Mouse (Mus musculus) MEL (cell line): Measurements from ENCODE around the gene Slc9b2. TPM values are rescaled to one million over a fixed set of nuclear protein-coding genes. Genes with fewer than 3 reads are reported as not detected.

Experiments
- DNase-seq: peaks from one replicate; pipeline ENCODE4 v3.0.0; 2011; ENCODE audit warnings: low read depth, low spot score
- H3K27ac ChIP-seq: 2 replicates; pipeline ENCODE4 v1.5.1; 2012; ENCODE audit warnings: low read depth, mild to moderate bottlenecking, control low read depth, low read length, moderate library complexity; ENCODE audit not compliant: control insufficient read depth
- H3K27me3 ChIP-seq, 2 experiments: fragments of 150-350 bp in 1 of 2; sonication (generic) in 1 of 2; 2 replicates each; pipeline ENCODE4 v1.6.1; 2012; ENCODE audit warnings: low read length in 2 of 2, mild to moderate bottlenecking in 2 of 2, improper control_type of control experiment in 1 of 2, moderate library complexity in 1 of 2; ENCODE audit not compliant: insufficient read depth in 2 of 2, control insufficient read depth in 1 of 2
- H3K36me3 ChIP-seq, 2 experiments: 2 replicates each; pipeline ENCODE4 v1.6.1; 2012 to 2014; ENCODE audit warnings: low read length in 2 of 2, improper control_type of control experiment in 1 of 2, inconsistent platforms in 1 of 2, mild to moderate bottlenecking in 1 of 2; ENCODE audit not compliant: insufficient read depth in 2 of 2, control insufficient read depth in 1 of 2
- H3K4me1 ChIP-seq, 2 experiments: fragments of 150-350 bp in 1 of 2; sonication (generic) in 1 of 2; 2 replicates each; pipeline ENCODE4 v1.6.1; 2012; ENCODE audit warnings: low read length in 2 of 2, improper control_type of control experiment in 1 of 2, mild to moderate bottlenecking in 1 of 2; ENCODE audit not compliant: insufficient read depth in 2 of 2, control insufficient read depth in 1 of 2
- H3K4me3 ChIP-seq, 2 experiments: fragments of 150-350 bp in 1 of 2; sonication (generic) in 1 of 2; 2 replicates each; pipeline ENCODE4 v1.5.1; 2012; ENCODE audit warnings: low read depth in 2 of 2, low read length in 2 of 2, mild to moderate bottlenecking in 2 of 2, moderate library complexity in 2 of 2, control low read depth in 1 of 2, improper control_type of control experiment in 1 of 2; ENCODE audit not compliant: control insufficient read depth in 1 of 2, insufficient read depth in 1 of 2
- H3K79me2 ChIP-seq: 2 replicates; pipeline ENCODE4 v1.6.1; 2012; ENCODE audit warnings: mild to moderate bottlenecking, low read length, moderate library complexity; ENCODE audit not compliant: control insufficient read depth, poor library complexity, insufficient read depth
- H3K9ac ChIP-seq: 2 replicates; pipeline ENCODE4 v1.6.1; 2012; ENCODE audit warnings: low read depth, mild to moderate bottlenecking, control low read depth, low read length, moderate library complexity; ENCODE audit not compliant: control insufficient read depth, poor library complexity, severe bottlenecking
- H3K9me3 ChIP-seq: fragments of 150-350 bp; sonication (generic); replicated peaks from 2 replicates; pipeline ENCODE4 v1.6.1; 2012; ENCODE audit warnings: mild to moderate bottlenecking, low read length, improper control_type of control experiment, moderate library complexity; ENCODE audit not compliant: insufficient read depth
- BHLHE40 ChIP-seq: IDR thresholded peaks from 2 replicates; pipeline ENCODE4 v1.6.1; 2012; ENCODE audit warnings: low read depth, mild to moderate bottlenecking, inconsistent platforms, low read length, improper control_type of control experiment, borderline replicate concordance
- CHD2 ChIP-seq: IDR thresholded peaks from 2 replicates; pipeline ENCODE4 v1.6.1; 2011; ENCODE audit warnings: low read length, improper control_type of control experiment
- CTCF ChIP-seq, 3 experiments: IDR thresholded peaks in 2 of 3; conservative IDR thresholded peaks in 1 of 3; 2 replicates each; pipeline ENCODE4 v1.5.1; 2011 to 2012; ENCODE audit warnings: low read length in 3 of 3, low read depth in 2 of 3, mild to moderate bottlenecking in 2 of 3, improper control_type of control experiment in 1 of 3, inconsistent platforms in 1 of 3, mixed read lengths in 1 of 3, moderate library complexity in 1 of 3; ENCODE audit not compliant: control insufficient read depth in 1 of 3, insufficient read depth in 1 of 3, poor library complexity in 1 of 3, severe bottlenecking in 1 of 3
- E2F4 ChIP-seq: IDR thresholded peaks from 2 replicates; pipeline ENCODE4 v1.6.1; 2011; ENCODE audit warnings: low read depth, low read length, improper control_type of control experiment, borderline replicate concordance
- EP300 ChIP-seq, 2 experiments: IDR thresholded peaks; 2 replicates each; pipeline ENCODE4 v1.6.1; 2011; ENCODE audit warnings: improper control_type of control experiment in 2 of 2, low read length in 2 of 2, low read depth in 1 of 2, mild to moderate bottlenecking in 1 of 2
- GABPA ChIP-seq: IDR thresholded peaks from 2 replicates; pipeline ENCODE4 v1.6.1; 2012; ENCODE audit warnings: low read depth, mild to moderate bottlenecking, inconsistent platforms, low read length, improper control_type of control experiment, moderate library complexity
- GATA1 ChIP-seq: IDR thresholded peaks from 2 replicates; pipeline ENCODE4 v1.6.1; 2011; ENCODE audit warnings: low read depth, low read length, improper control_type of control experiment
- HCFC1 ChIP-seq: IDR thresholded peaks from 2 replicates; pipeline ENCODE4 v1.6.1; 2012; ENCODE audit warnings: low read depth, mild to moderate bottlenecking, inconsistent platforms, low read length, improper control_type of control experiment, moderate library complexity
- MAX ChIP-seq: IDR thresholded peaks from 2 replicates; pipeline ENCODE4 v1.6.1; 2011; ENCODE audit warnings: low read length, improper control_type of control experiment
- MAZ ChIP-seq: IDR thresholded peaks from 2 replicates; pipeline ENCODE4 v1.6.1; 2012; ENCODE audit warnings: low read depth, mild to moderate bottlenecking, inconsistent platforms, low read length, improper control_type of control experiment
- MEF2A ChIP-seq: IDR thresholded peaks from 2 replicates; pipeline ENCODE4 v1.6.1; 2014; ENCODE audit warnings: low read depth, mild to moderate bottlenecking, inconsistent platforms, low read length, improper control_type of control experiment; ENCODE audit not compliant: poor library complexity, insufficient replicate concordance, severe bottlenecking; ENCODE audit errors: extremely low read depth
- MXI1 ChIP-seq: IDR thresholded peaks from 2 replicates; pipeline ENCODE4 v1.6.1; 2011; ENCODE audit warnings: mild to moderate bottlenecking, low read depth, low read length, improper control_type of control experiment
- MYB ChIP-seq: IDR thresholded peaks from 2 replicates; pipeline ENCODE4 v1.6.1; 2011; ENCODE audit warnings: mild to moderate bottlenecking, low read depth, low read length, improper control_type of control experiment
- MYC ChIP-seq: IDR thresholded peaks from 2 replicates; pipeline ENCODE4 v1.6.1; 2011; ENCODE audit warnings: low read depth, mild to moderate bottlenecking, low read length, improper control_type of control experiment, moderate library complexity
- NELFE ChIP-seq: IDR thresholded peaks from 2 replicates; pipeline ENCODE4 v1.6.1; 2011; ENCODE audit warnings: low read depth, low read length, improper control_type of control experiment
- POLR2AphosphoS2 ChIP-seq: IDR thresholded peaks from 2 replicates; pipeline ENCODE4 v1.6.1; 2011; ENCODE audit warnings: low read length, improper control_type of control experiment
- POLR2AphosphoS5 ChIP-seq: IDR thresholded peaks from 2 replicates; pipeline ENCODE4 v1.6.1; 2012; ENCODE audit warnings: low read depth, borderline replicate concordance, mild to moderate bottlenecking, inconsistent platforms, low read length, moderate library complexity, mixed read lengths
- RAD21 ChIP-seq: IDR thresholded peaks from 2 replicates; pipeline ENCODE4 v1.6.1; 2011; ENCODE audit warnings: mild to moderate bottlenecking, low read depth, low read length, improper control_type of control experiment
- SMC3 ChIP-seq: IDR thresholded peaks from 2 replicates; pipeline ENCODE4 v1.6.1; 2011; ENCODE audit warnings: low read depth, low read length, improper control_type of control experiment
- TBP ChIP-seq: IDR thresholded peaks from 2 replicates; pipeline ENCODE4 v1.8.0; 2011; ENCODE audit warnings: low read depth, low read length, improper control_type of control experiment
- UBTF ChIP-seq: IDR thresholded peaks from 2 replicates; pipeline ENCODE4 v1.6.1; 2012; ENCODE audit warnings: low read depth, mild to moderate bottlenecking, inconsistent platforms, low read length, improper control_type of control experiment, moderate library complexity, borderline replicate concordance; ENCODE audit not compliant: insufficient read depth
- USF2 ChIP-seq, 2 experiments: IDR thresholded peaks; 2 replicates each; pipeline ENCODE4 v1.6.1; 2011 to 2012; ENCODE audit warnings: improper control_type of control experiment in 2 of 2, low read length in 2 of 2, borderline replicate concordance in 1 of 2, inconsistent platforms in 1 of 2, low read depth in 1 of 2, mild to moderate bottlenecking in 1 of 2; ENCODE audit not compliant: insufficient read depth in 1 of 2
- ZKSCAN1 ChIP-seq: IDR thresholded peaks from 2 replicates; pipeline ENCODE4 v1.6.1; 2012; ENCODE audit warnings: low read depth, mild to moderate bottlenecking, inconsistent platforms, low read length, improper control_type of control experiment, moderate library complexity
- ZMIZ1 ChIP-seq: IDR thresholded peaks from 2 replicates; pipeline ENCODE4 v1.6.1; 2012; ENCODE audit warnings: low read depth, mild to moderate bottlenecking, inconsistent platforms, low read length, improper control_type of control experiment, moderate library complexity
- ZNF384 ChIP-seq: IDR thresholded peaks from 2 replicates; pipeline ENCODE4 v1.6.1; 2012; ENCODE audit warnings: low read depth, mild to moderate bottlenecking, inconsistent platforms, low read length, improper control_type of control experiment
- polyA plus RNA-seq, 2 experiments: library from polyadenylated mRNA; stranded (reverse) in 1 of 2; unstranded in 1 of 2; fragments of >175 nt in 1 of 2; fragments of >200 nt in 1 of 2; gene quantifications; 2 replicates each; pipeline versions ENCODE4 v1.2.1 to v1.2.4; 2012; ENCODE audit warnings: low replicate concordance in 2 of 2, low read depth in 1 of 2; ENCODE audit not compliant: insufficient read length in 2 of 2, insufficient read depth in 1 of 2, missing spikeins in 1 of 2
- total RNA-seq: library from RNA; depleted of rRNA; stranded (reverse); fragments of 300-350 nt; gene quantifications from 2 replicates; pipeline ENCODE4 v1.2.3, GENCODE M21; 2012

The Slc9b2 gene
- total and polyA plus RNA-seq, 3 experiments, result 1.0 to 1.3 TPM; not detected in 1

GRCm38 (mm10) chr3:135285256-135285655 lies 22.2 kb upstream of the Slc9b2 start:
- no peak for TF ChIP-seq ZKSCAN1
- TF ChIP-seq EP300 (IDR thresholded peaks at IDR 0.05; ENCODE audit: low read depth in 1 of 2, low read length in 2 of 2), result no peak
- no peak for TF ChIP-seq UBTF
- no peak for TF ChIP-seq POLR2AphosphoS2
- TF ChIP-seq MXI1, result no peak
- TF ChIP-seq MYC, result no peak
- no peak for TF ChIP-seq HCFC1
- no peak for TF ChIP-seq ZMIZ1
- TF ChIP-seq MEF2A, result no peak
- H3K27me3 ChIP-seq, result no peaks in the 10 kb centered on the region
- DNase-seq, result no peak
- no peak overlapping the region for H3K27ac ChIP-seq
- H3K79me2 ChIP-seq, result no peaks in the 10 kb centered on the region
- no peak overlapping the region for H3K9ac ChIP-seq
- H3K9me3 ChIP-seq, result no peaks in the 10 kb centered on the region
- H3K36me3 ChIP-seq, result no peaks in the 10 kb centered on the region
- H3K4me1 ChIP-seq, result no peaks in the 10 kb centered on the region
- no peak overlapping the region for H3K4me3 ChIP-seq

GRCm38 (mm10) chr3:135285807-135286206 lies 21.7 kb upstream of the Slc9b2 start:
- Histone ChIP-seq H3K9ac (no peak overlapping the region), H3K9me3 (no peaks in the 10 kb centered on the region), H3K4me1 (no peaks in the 10 kb centered on the region)
- TF ChIP-seq SMC3 (no peak), MAZ (no peak), ZNF384 (no peak), RAD21 (no peak), MAX (no peak), GATA1 (no peak), POLR2AphosphoS5 (no peak), GABPA (no peak), MEF2A (no peak), USF2 (IDR thresholded peaks at IDR 0.05; ENCODE audit: borderline replicate concordance in 1 of 2, insufficient read depth in 1 of 2, low read depth in 1 of 2, low read length in 2 of 2) (no peak), CHD2 (no peak), ZMIZ1 (no peak), TBP (no peak), E2F4 (no peak), BHLHE40 (no peak), NELFE (no peak), MYB (no peak), CTCF (IDR thresholded peaks at IDR 0.05 in 2 of 3, conservative IDR thresholded peaks at IDR 0.05 in 1 of 3; ENCODE audit: control insufficient read depth in 1 of 3, insufficient read depth in 1 of 3, low read depth in 2 of 3, low read length in 3 of 3, poor library complexity in 1 of 3, severe bottlenecking in 1 of 3) (no peak)
- TF ChIP-seq, all 39 proteins: peak for 0
- Histone ChIP-seq H3K4me3 (no peak overlapping the region), H3K79me2 (no peaks in the 10 kb centered on the region), H3K36me3 (no peaks in the 10 kb centered on the region), H3K27me3 (no peaks in the 10 kb centered on the region), H3K27ac (no peak overlapping the region)
- no peak for DNase-seq
